Mouse (Mus musculus): Measurements from ENCODE around the gene Fars2. TPM values are rescaled to one million over a fixed set of nuclear protein-coding genes. Genes with fewer than 3 reads are reported as not detected.

Gene Fars2
- polyA plus RNA-seq, 1 experiment, result 19.4 TPM

DNA sequence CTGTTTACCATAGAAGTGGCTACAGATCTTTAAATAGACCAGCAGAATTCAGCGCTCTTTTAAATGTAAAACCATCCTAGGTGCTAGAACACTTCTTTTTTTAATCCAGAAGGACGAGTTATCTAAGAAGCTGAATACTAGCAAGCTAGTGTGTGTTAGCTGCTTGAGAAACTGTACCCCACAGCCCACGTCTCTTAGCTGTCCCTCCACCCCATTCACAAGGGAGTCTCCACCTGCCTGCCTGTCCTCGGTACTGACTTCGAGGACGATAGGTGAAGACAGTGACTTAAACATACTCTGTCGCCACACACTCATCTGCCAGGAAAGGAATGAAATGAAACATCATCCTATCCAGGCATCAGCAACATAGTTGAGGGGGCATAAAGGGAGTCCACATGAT, 386.8 kb downstream of the Fars2 start:
- H3K36me3 ChIP-seq (ENCODE audit: control insufficient read depth, insufficient read depth, low read length), result no peaks in the 10 kb centered on the region
- H3K27ac ChIP-seq (ENCODE audit: insufficient read depth, low read length), result no peak overlapping the region
- no peak for TF ChIP-seq CTCF (IDR thresholded peaks at IDR 0.05; ENCODE audit: extremely low read depth, insufficient read depth, insufficient read length, insufficient replicate concordance)
- no peak for TF ChIP-seq POLR2A (IDR thresholded peaks at IDR 0.05; ENCODE audit: low read depth, low read length)
- WGBS, result 92% methylated on average over 7 of the region's 7 CpGs
- no peak overlapping the region for H3K4me3 ChIP-seq (ENCODE audit: extremely low read depth, insufficient read depth, insufficient read length)
- no peaks in the 10 kb centered on the region for H3K4me1 ChIP-seq (ENCODE audit: control insufficient read depth, insufficient read depth, insufficient read length)
- no peaks in the 10 kb centered on the region for H3K27me3 ChIP-seq (ENCODE audit: control insufficient read depth, insufficient read depth, low read length)
- no peak for DNase-seq (ENCODE audit: low read depth in 1 of 2, low spot score in 2 of 2)

DNA sequence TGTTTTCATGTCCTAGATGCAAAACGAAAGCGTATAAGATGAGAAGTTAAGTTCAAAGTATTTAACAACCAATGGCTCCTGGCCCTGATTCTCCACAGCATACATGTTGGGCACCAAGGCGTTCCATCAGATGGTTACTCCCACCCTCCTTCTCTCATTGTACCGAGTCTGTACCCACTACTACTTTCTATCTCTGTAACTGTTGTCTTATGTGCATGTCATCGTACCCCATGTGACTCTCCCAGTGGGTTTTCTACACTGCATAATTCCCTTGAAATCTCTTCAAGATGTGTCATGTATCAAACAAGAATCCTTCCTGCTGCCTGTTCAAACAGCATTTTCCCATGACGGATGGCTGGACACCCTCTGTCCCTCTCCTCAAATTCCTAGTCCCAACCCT, 388.5 kb downstream of the Fars2 start:
- no peak overlapping the region for H3K27ac ChIP-seq (ENCODE audit: insufficient read depth, low read length)
- H3K4me1 ChIP-seq (ENCODE audit: control insufficient read depth, insufficient read depth, insufficient read length), result no peaks in the 10 kb centered on the region
- H3K27me3 ChIP-seq (ENCODE audit: control insufficient read depth, insufficient read depth, low read length), result no peaks in the 10 kb centered on the region
- H3K4me3 ChIP-seq (ENCODE audit: extremely low read depth, insufficient read depth, insufficient read length), result no peak overlapping the region
- 89% methylated on average over 6 of the region's 6 CpGs for WGBS
- H3K36me3 ChIP-seq (ENCODE audit: control insufficient read depth, insufficient read depth, low read length), result no peaks in the 10 kb centered on the region
- DNase-seq (ENCODE audit: low read depth in 1 of 2, low spot score in 2 of 2), result no peak
- TF ChIP-seq POLR2A (IDR thresholded peaks at IDR 0.05; ENCODE audit: low read depth, low read length), result no peak
- no peak for TF ChIP-seq CTCF (IDR thresholded peaks at IDR 0.05; ENCODE audit: extremely low read depth, insufficient read depth, insufficient read length, insufficient replicate concordance)

DNA sequence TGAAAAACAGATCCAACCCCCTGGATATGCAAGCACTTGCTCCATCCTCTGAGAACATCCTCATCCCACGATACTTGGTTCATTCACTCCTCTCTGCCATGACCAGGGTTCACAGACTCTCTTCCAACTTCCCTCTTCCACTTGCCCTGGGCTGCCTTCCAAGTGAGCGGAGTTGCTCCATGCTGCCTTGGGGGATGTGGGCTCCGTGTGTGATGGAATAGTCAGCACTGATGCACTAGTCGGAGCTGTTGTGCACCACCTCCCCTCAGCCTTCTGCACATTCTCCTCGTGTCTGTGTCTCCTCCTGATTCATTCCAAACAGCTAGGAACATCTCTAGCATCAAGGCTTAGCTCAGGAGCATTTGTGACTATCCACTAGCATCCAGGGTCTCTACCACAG, 389.1 kb downstream of the Fars2 start:
- Histone ChIP-seq H3K4me1 (ENCODE audit: control insufficient read depth, insufficient read depth, insufficient read length) (no peaks in the 10 kb centered on the region), H3K27ac (ENCODE audit: insufficient read depth, low read length) (no peak overlapping the region), H3K4me3 (ENCODE audit: extremely low read depth, insufficient read depth, insufficient read length) (no peak overlapping the region), H3K27me3 (ENCODE audit: control insufficient read depth, insufficient read depth, low read length) (no peaks in the 10 kb centered on the region), H3K36me3 (ENCODE audit: control insufficient read depth, insufficient read depth, low read length) (no peaks in the 10 kb centered on the region)
- WGBS, result 90% methylated on average over 5 of the region's 5 CpGs
- no peak for TF ChIP-seq CTCF (IDR thresholded peaks at IDR 0.05; ENCODE audit: extremely low read depth, insufficient read depth, insufficient read length, insufficient replicate concordance)
- no peak for TF ChIP-seq POLR2A (IDR thresholded peaks at IDR 0.05; ENCODE audit: low read depth, low read length)
- no peak for DNase-seq (ENCODE audit: low read depth in 1 of 2, low spot score in 2 of 2)

DNA sequence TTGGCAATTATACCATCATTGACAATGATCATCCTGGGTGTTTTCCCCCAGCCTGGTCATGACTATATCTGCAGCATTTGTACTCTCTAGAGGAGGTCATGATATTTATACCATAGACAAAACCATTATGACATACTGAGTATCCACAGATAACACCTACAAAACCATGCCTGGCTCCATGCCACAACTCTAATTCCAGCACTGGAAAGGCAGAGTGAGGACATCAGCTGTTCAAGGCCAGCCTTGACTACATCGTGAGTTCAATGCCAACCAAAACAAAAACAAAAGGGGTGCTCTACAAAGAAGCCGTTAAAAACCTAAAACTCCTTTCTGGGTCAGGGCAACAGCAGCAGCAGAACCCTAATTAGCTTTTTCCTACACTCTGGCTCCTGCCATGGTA, 392.9 kb downstream of the Fars2 start:
- Histone ChIP-seq H3K4me3 (ENCODE audit: extremely low read depth, insufficient read depth, insufficient read length) (no peak overlapping the region), H3K4me1 (ENCODE audit: control insufficient read depth, insufficient read depth, insufficient read length) (no peaks in the 10 kb centered on the region), H3K36me3 (ENCODE audit: control insufficient read depth, insufficient read depth, low read length) (no peaks in the 10 kb centered on the region), H3K27me3 (ENCODE audit: control insufficient read depth, insufficient read depth, low read length) (no peaks in the 10 kb centered on the region), H3K27ac (ENCODE audit: insufficient read depth, low read length) (no peak overlapping the region)
- DNase-seq (ENCODE audit: low read depth in 1 of 2, low spot score in 2 of 2), result no peak
- no peak for TF ChIP-seq CTCF (IDR thresholded peaks at IDR 0.05; ENCODE audit: extremely low read depth, insufficient read depth, insufficient read length, insufficient replicate concordance)
- TF ChIP-seq POLR2A (IDR thresholded peaks at IDR 0.05; ENCODE audit: low read depth, low read length), result no peak
- 89% methylated on average over 2 of the region's 2 CpGs for WGBS

DNA sequence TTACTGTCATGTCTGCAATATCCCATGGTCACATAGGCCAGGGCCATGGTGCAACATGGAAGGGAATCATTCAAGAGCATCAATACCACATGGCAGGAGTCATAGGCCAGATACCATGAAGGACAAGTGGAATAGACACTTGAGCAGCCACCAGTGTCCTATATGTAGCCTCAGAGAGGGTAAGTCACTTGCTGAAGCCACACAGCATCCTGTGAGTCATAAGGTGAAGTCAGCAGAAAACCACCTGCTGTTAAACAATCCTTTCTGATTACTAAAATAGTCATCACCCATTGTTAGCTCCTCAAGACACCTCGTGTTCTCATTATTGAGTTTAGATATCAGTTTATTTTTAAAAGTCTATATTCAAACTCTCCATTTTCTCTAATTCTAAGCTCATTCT, 395.9 kb downstream of the Fars2 start:
- no peak for DNase-seq (ENCODE audit: low read depth in 1 of 2, low spot score in 2 of 2)
- TF ChIP-seq POLR2A (IDR thresholded peaks at IDR 0.05; ENCODE audit: low read depth, low read length) (no peak), CTCF (IDR thresholded peaks at IDR 0.05; ENCODE audit: extremely low read depth, insufficient read depth, insufficient read length, insufficient replicate concordance) (no peak)
- WGBS, result 86% methylated on average over 1 of the region's 1 CpGs
- H3K36me3 ChIP-seq (ENCODE audit: control insufficient read depth, insufficient read depth, low read length), result no peaks in the 10 kb centered on the region
- H3K27me3 ChIP-seq (ENCODE audit: control insufficient read depth, insufficient read depth, low read length), result no peaks in the 10 kb centered on the region
- no peak overlapping the region for H3K4me3 ChIP-seq (ENCODE audit: extremely low read depth, insufficient read depth, insufficient read length)
- H3K27ac ChIP-seq (ENCODE audit: insufficient read depth, low read length), result no peak overlapping the region
- H3K4me1 ChIP-seq (ENCODE audit: control insufficient read depth, insufficient read depth, insufficient read length), result no peaks in the 10 kb centered on the region

GRCm38 (mm10) chr13:36518144-36518571, 400.9 kb downstream of the Fars2 start:
- no peaks in the 10 kb centered on the region for H3K36me3 ChIP-seq (ENCODE audit: control insufficient read depth, insufficient read depth, low read length)
- TF ChIP-seq CTCF (IDR thresholded peaks at IDR 0.05; ENCODE audit: extremely low read depth, insufficient read depth, insufficient read length, insufficient replicate concordance) (no peak), POLR2A (IDR thresholded peaks at IDR 0.05; ENCODE audit: low read depth, low read length) (no peak)
- no peak overlapping the region for H3K27ac ChIP-seq (ENCODE audit: insufficient read depth, low read length)
- no peak overlapping the region for H3K4me3 ChIP-seq (ENCODE audit: extremely low read depth, insufficient read depth, insufficient read length)
- DNase-seq (ENCODE audit: low read depth in 1 of 2, low spot score in 2 of 2), result no peak
- WGBS, result 83% methylated on average over 9 of the region's 9 CpGs
- H3K27me3 ChIP-seq (ENCODE audit: control insufficient read depth, insufficient read depth, low read length), result no peaks in the 10 kb centered on the region
- H3K4me1 ChIP-seq (ENCODE audit: control insufficient read depth, insufficient read depth, insufficient read length), result no peaks in the 10 kb centered on the region

GRCm38 (mm10) chr13:36527761-36528160, 410.5 kb downstream of the Fars2 start:
- no peak overlapping the region for H3K4me3 ChIP-seq (ENCODE audit: extremely low read depth, insufficient read depth, insufficient read length)
- H3K27ac ChIP-seq (ENCODE audit: insufficient read depth, low read length), result no peak overlapping the region
- TF ChIP-seq CTCF (IDR thresholded peaks at IDR 0.05; ENCODE audit: extremely low read depth, insufficient read depth, insufficient read length, insufficient replicate concordance) (no peak), POLR2A (IDR thresholded peaks at IDR 0.05; ENCODE audit: low read depth, low read length) (no peak)
- no peaks in the 10 kb centered on the region for H3K27me3 ChIP-seq (ENCODE audit: control insufficient read depth, insufficient read depth, low read length)
- no peaks in the 10 kb centered on the region for H3K4me1 ChIP-seq (ENCODE audit: control insufficient read depth, insufficient read depth, insufficient read length)
- 88% methylated on average over 4 of the region's 4 CpGs for WGBS
- H3K36me3 ChIP-seq (ENCODE audit: control insufficient read depth, insufficient read depth, low read length), result no peaks in the 10 kb centered on the region
- no peak for DNase-seq (ENCODE audit: low read depth in 1 of 2, low spot score in 2 of 2)

Measured in spleen, adult 2 months (tissue).